Mouse (Mus musculus) CH12.LX (cell line): ENCODE measurements around the gene Eml6. TPM values are rescaled to one million over a fixed set of nuclear protein-coding genes. Genes with fewer than 3 reads are reported as not detected.

ENCODE experiments used
- DNase-seq: peaks from one replicate; pipeline ENCODE4 v3.0.0-alpha.2; 2013; ENCODE audit errors: extremely low read depth
- H3K27ac ChIP-seq: 2 replicates; pipeline ENCODE4 v1.5.1; 2012; ENCODE audit warnings: low read depth, mild to moderate bottlenecking, control low read depth, moderate library complexity; ENCODE audit not compliant: insufficient read depth
- H3K27me3 ChIP-seq: replicated peaks from 2 replicates; pipeline ENCODE3; 2012; ENCODE audit warnings: inconsistent platforms
- H3K36me3 ChIP-seq, 2 experiments: replicated peaks in 1 of 2; 2 replicates each; pipeline versions ENCODE3 to v1.6.1; 2012; ENCODE audit warnings: inconsistent platforms in 1 of 2, low read length in 1 of 2, mild to moderate bottlenecking in 1 of 2, mixed read lengths in 1 of 2, moderate library complexity in 1 of 2; ENCODE audit not compliant: control insufficient read depth in 1 of 2, insufficient read depth in 1 of 2
- H3K4me1 ChIP-seq, 2 experiments: 2 replicates each; pipeline ENCODE4 v1.6.1; 2012; ENCODE audit warnings: inconsistent platforms in 1 of 2, moderate library complexity in 1 of 2; ENCODE audit not compliant: insufficient read depth in 2 of 2, control insufficient read depth in 1 of 2
- H3K4me2 ChIP-seq: 2 replicates; pipeline ENCODE4 v1.6.1; 2012; ENCODE audit warnings: low read depth, mild to moderate bottlenecking, control low read depth; ENCODE audit not compliant: poor library complexity, insufficient read depth, severe bottlenecking
- H3K4me3 ChIP-seq, 3 experiments: fragments of 150-350 bp in 1 of 3; sonication (generic) in 1 of 3; replicated peaks in 1 of 3; 2 replicates each; pipeline versions ENCODE3 to v1.5.1; 2011 to 2012; ENCODE audit warnings: low read depth in 2 of 3, low read length in 2 of 3, mild to moderate bottlenecking in 2 of 3, moderate library complexity in 2 of 3, control low read depth in 1 of 3, improper control_type of control experiment in 1 of 3, inconsistent platforms in 1 of 3, mixed read lengths in 1 of 3; ENCODE audit not compliant: poor library complexity in 1 of 3
- H3K79me2 ChIP-seq: replicated peaks from 2 replicates; pipeline ENCODE4 v1.6.1; 2012; ENCODE audit warnings: mild to moderate bottlenecking, moderate library complexity; ENCODE audit not compliant: control insufficient read depth, poor library complexity, insufficient read depth, severe bottlenecking; ENCODE audit errors: extremely low read depth
- H3K9ac ChIP-seq: 2 replicates; pipeline ENCODE4 v1.6.1; 2012; ENCODE audit warnings: low read depth, mild to moderate bottlenecking, control low read depth, moderate library complexity; ENCODE audit not compliant: insufficient read depth
- H3K9me3 ChIP-seq: replicated peaks from 2 replicates; pipeline ENCODE3; 2012; ENCODE audit warnings: low read length, inconsistent platforms, mixed read lengths
- BHLHE40 ChIP-seq: IDR thresholded peaks from 2 replicates; pipeline ENCODE4 v1.6.1; 2011; ENCODE audit warnings: mild to moderate bottlenecking, low read depth, low read length, improper control_type of control experiment
- CHD1 ChIP-seq: IDR thresholded peaks from 2 replicates; pipeline ENCODE4 v1.6.1; 2012; ENCODE audit warnings: low read depth, low read length, improper control_type of control experiment, inconsistent platforms
- CHD2 ChIP-seq: IDR thresholded peaks from 2 replicates; pipeline ENCODE4 v1.6.1; 2011; ENCODE audit warnings: low read length, improper control_type of control experiment
- CTCF ChIP-seq, 2 experiments: IDR thresholded peaks in 1 of 2; conservative IDR thresholded peaks in 1 of 2; 2 replicates each; pipeline ENCODE4 v1.5.1; 2011 to 2012; ENCODE audit warnings: low read depth in 2 of 2, low read length in 2 of 2, improper control_type of control experiment in 1 of 2, inconsistent platforms in 1 of 2, mild to moderate bottlenecking in 1 of 2, moderate library complexity in 1 of 2
- E2F4 ChIP-seq: IDR thresholded peaks from 2 replicates; pipeline ENCODE4 v1.6.1; 2011; ENCODE audit warnings: low read depth, low read length, improper control_type of control experiment; ENCODE audit not compliant: insufficient replicate concordance
- ELF1 ChIP-seq: IDR thresholded peaks from 2 replicates; pipeline ENCODE4 v1.6.1; 2014; ENCODE audit warnings: low read depth, mild to moderate bottlenecking, inconsistent platforms, low read length, improper control_type of control experiment
- EP300 ChIP-seq: IDR thresholded peaks from 2 replicates; pipeline ENCODE4 v1.6.1; 2011; ENCODE audit warnings: low read length, improper control_type of control experiment
- ETS1 ChIP-seq: conservative IDR thresholded peaks from 2 replicates; pipeline ENCODE4 v1.6.1; 2012; ENCODE audit warnings: low read depth, mild to moderate bottlenecking, inconsistent platforms, low read length, improper control_type of control experiment, moderate library complexity
- GABPA ChIP-seq: IDR thresholded peaks from 2 replicates; pipeline ENCODE4 v1.6.1; 2012; ENCODE audit warnings: low read depth, low read length, improper control_type of control experiment, inconsistent platforms; ENCODE audit not compliant: insufficient replicate concordance
- HCFC1 ChIP-seq: IDR thresholded peaks from 2 replicates; pipeline ENCODE4 v1.6.1; 2012; ENCODE audit warnings: low read depth, mild to moderate bottlenecking, inconsistent platforms, low read length, improper control_type of control experiment
- IRF4 ChIP-seq: IDR thresholded peaks from 2 replicates; pipeline ENCODE4 v1.6.1; 2014; ENCODE audit warnings: low read depth, mild to moderate bottlenecking, inconsistent platforms, low read length, improper control_type of control experiment
- JUN ChIP-seq: IDR thresholded peaks from 2 replicates; pipeline ENCODE4 v1.6.1; 2011; ENCODE audit warnings: low read depth, mild to moderate bottlenecking, low read length, improper control_type of control experiment, moderate library complexity; ENCODE audit not compliant: insufficient read depth
- JUND ChIP-seq: conservative IDR thresholded peaks from 2 replicates; pipeline ENCODE4 v1.6.1; 2011; ENCODE audit warnings: low read depth, low read length, improper control_type of control experiment
- KAT2A ChIP-seq: IDR thresholded peaks from 2 replicates; pipeline ENCODE4 v1.6.1; 2012; ENCODE audit warnings: low read length, improper control_type of control experiment, inconsistent platforms; ENCODE audit not compliant: insufficient replicate concordance
- MAFK ChIP-seq: IDR thresholded peaks from 2 replicates; pipeline ENCODE4 v1.6.1; 2011; ENCODE audit warnings: low read length, improper control_type of control experiment; ENCODE audit not compliant: insufficient replicate concordance
- MAX ChIP-seq: IDR thresholded peaks from 2 replicates; pipeline ENCODE4 v1.6.1; 2011; ENCODE audit warnings: low read length, improper control_type of control experiment
- MAZ ChIP-seq: IDR thresholded peaks from 2 replicates; pipeline ENCODE4 v1.6.1; 2012; ENCODE audit warnings: low read depth, mild to moderate bottlenecking, inconsistent platforms, low read length, improper control_type of control experiment, moderate library complexity
- MEF2A ChIP-seq: IDR thresholded peaks from 2 replicates; pipeline ENCODE4 v1.6.1; 2014; ENCODE audit warnings: low read depth, mild to moderate bottlenecking, inconsistent platforms, low read length, improper control_type of control experiment, borderline replicate concordance
- MXI1 ChIP-seq: IDR thresholded peaks from 2 replicates; pipeline ENCODE4 v1.6.1; 2011; ENCODE audit warnings: mild to moderate bottlenecking, low read depth, low read length, improper control_type of control experiment
- MYC ChIP-seq: IDR thresholded peaks from 2 replicates; pipeline ENCODE4 v1.6.1; 2011; ENCODE audit warnings: low read depth, mild to moderate bottlenecking, improper control_type of control experiment, low read length
- NELFE ChIP-seq: IDR thresholded peaks from 2 replicates; pipeline ENCODE4 v1.6.1; 2011; ENCODE audit warnings: low read depth, low read length, improper control_type of control experiment
- NRF1 ChIP-seq: IDR thresholded peaks from 2 replicates; pipeline ENCODE4 v1.6.1; 2014; ENCODE audit warnings: low read depth, mild to moderate bottlenecking, inconsistent platforms, low read length, improper control_type of control experiment, moderate library complexity
- PAX5 ChIP-seq: IDR thresholded peaks from 2 replicates; pipeline ENCODE4 v1.6.1; 2012; ENCODE audit warnings: low read length, inconsistent platforms, mixed read lengths
- POLR2A ChIP-seq: IDR thresholded peaks from 2 replicates; pipeline ENCODE4 v1.6.1; 2011; ENCODE audit warnings: low read depth, mild to moderate bottlenecking, improper control_type of control experiment, low read length
- POLR2AphosphoS2 ChIP-seq: IDR thresholded peaks from 2 replicates; pipeline ENCODE4 v1.6.1; 2011; ENCODE audit warnings: low read depth, low read length, improper control_type of control experiment
- RAD21 ChIP-seq: IDR thresholded peaks from 2 replicates; pipeline ENCODE4 v1.6.1; 2011; ENCODE audit warnings: low read depth, mild to moderate bottlenecking, low read length, improper control_type of control experiment, moderate library complexity
- RCOR1 ChIP-seq: conservative IDR thresholded peaks from 2 replicates; pipeline ENCODE4 v1.6.1; 2012; ENCODE audit warnings: low read depth, mild to moderate bottlenecking, inconsistent platforms, low read length, improper control_type of control experiment
- SIN3A ChIP-seq: IDR thresholded peaks from 2 replicates; pipeline ENCODE4 v1.6.1; 2012; ENCODE audit warnings: low read length, improper control_type of control experiment, inconsistent platforms
- SMC3 ChIP-seq: IDR thresholded peaks from 2 replicates; pipeline ENCODE4 v1.6.1; 2011; ENCODE audit warnings: low read depth, low read length, improper control_type of control experiment
- TBP ChIP-seq: conservative IDR thresholded peaks from 2 replicates; pipeline ENCODE4 v1.6.1; 2011; ENCODE audit warnings: low read depth, low read length, improper control_type of control experiment
- TCF12 ChIP-seq: IDR thresholded peaks from 2 replicates; pipeline ENCODE4 v1.6.1; 2014; ENCODE audit warnings: low read depth, mild to moderate bottlenecking, inconsistent platforms, low read length, improper control_type of control experiment
- UBTF ChIP-seq: IDR thresholded peaks from 2 replicates; pipeline ENCODE4 v1.6.1; 2012; ENCODE audit warnings: low read depth, mild to moderate bottlenecking, inconsistent platforms, low read length, improper control_type of control experiment, moderate library complexity
- USF1 ChIP-seq: IDR thresholded peaks from 2 replicates; pipeline ENCODE4 v1.6.1; 2014; ENCODE audit warnings: low read depth, mild to moderate bottlenecking, inconsistent platforms, low read length, improper control_type of control experiment
- USF2 ChIP-seq: conservative IDR thresholded peaks from 2 replicates; pipeline ENCODE4 v1.6.1; 2011; ENCODE audit warnings: low read depth, low read length, improper control_type of control experiment
- ZC3H11A ChIP-seq: IDR thresholded peaks from 2 replicates; pipeline ENCODE4 v1.6.1; 2012; ENCODE audit warnings: low read depth, mild to moderate bottlenecking, inconsistent platforms, low read length, improper control_type of control experiment
- ZKSCAN1 ChIP-seq: IDR thresholded peaks from 2 replicates; pipeline ENCODE4 v1.6.1; 2012; ENCODE audit warnings: low read depth, inconsistent platforms, low read length, improper control_type of control experiment, borderline replicate concordance
- ZMIZ1 ChIP-seq: IDR thresholded peaks from 2 replicates; pipeline ENCODE4 v1.6.1; 2012; ENCODE audit warnings: low read depth, mild to moderate bottlenecking, inconsistent platforms, low read length, improper control_type of control experiment
- ZNF384 ChIP-seq: IDR thresholded peaks from 2 replicates; pipeline ENCODE4 v1.6.1; 2012; ENCODE audit warnings: low read depth, low read length, improper control_type of control experiment, inconsistent platforms
- dilution Hi-C: fragments of 300-500 bp; cut with MboI; formaldehyde crosslinking; loops from 2 replicates; pipeline ENCODE4 v1.14.3; 2020; ENCODE audit warnings: low sequenced_read_pairs; ENCODE audit not compliant: extremely low pct_unique_long_range_greater_than_20kb, extremely low pct_ligation_motif_present
- in situ Hi-C: fragments of 300-500 bp; cut with MboI; formaldehyde crosslinking; loops from 3 replicates; pipeline ENCODE4 v1.14.3; 2019; ENCODE audit warnings: low sequenced_read_pairs, low pct_ligation_motif_present, low pct_unique_long_range_greater_than_20kb, mixed read lengths
- polyA plus RNA-seq: library from polyadenylated mRNA; unstranded; fragments of >175 nt; gene quantifications from 2 replicates; pipeline ENCODE4 v1.2.1, GENCODE M21; 2012; ENCODE audit warnings: low read depth; ENCODE audit not compliant: insufficient read length
- total RNA-seq, 2 experiments: library from RNA; depleted of rRNA; stranded (reverse); fragments of 300-350 nt in 1 of 2; fragments of >200 nt in 1 of 2; gene quantifications; 2 replicates each; pipeline ENCODE4 v1.2.3; 2012 to 2014

The Eml6 gene
- total RNA-seq (2012; rRNA removed) (3.0 and 3.1 TPM in 2 replicates), total RNA-seq (2014; rRNA removed) (3.2 TPM in 2 replicates), polyA plus RNA-seq (3.7 and 3.8 TPM in 2 replicates)

- Histone ChIP-seq H3K36me3 (peaks cover 0 to 13% of the 10 kb centered on the region in 2 experiments), H3K9me3 (no peaks in the 10 kb centered on the region), H3K27ac (no peak within 1 kb of the TSS), H3K27me3 (no peaks in the 10 kb centered on the region), H3K9ac (peak within 1 kb of the TSS; percentile 57), H3K79me2 (no peaks in the 10 kb centered on the region), H3K4me1 (peaks cover 3 to 42% of the 10 kb centered on the region in 2 experiments; a peak in 1 of 4 replicates), H3K4me2 (peak within 1 kb of the TSS; percentile 8), H3K4me3 (peak within 1 kb of the TSS; percentile 78 to 85 (median 81))
- TF ChIP-seq GABPA = no peak; the same call in 1 of the 2 replicates
- TF ChIP-seq JUND = no peak
- TF ChIP-seq NRF1 = peak; percentile 75
- peak; percentile 10; the same call in 1 of the 2 replicates for TF ChIP-seq MEF2A
- TF ChIP-seq POLR2A = peak; percentile 71
- peak; percentile 51; the same call in 1 of the 2 replicates for TF ChIP-seq MYC
- peak; percentile 62 for TF ChIP-seq BHLHE40
- peak; percentile 96 for TF ChIP-seq HCFC1
- TF ChIP-seq SIN3A = peak; percentile 74; the same call in 1 of the 2 replicates
- no peak for TF ChIP-seq PAX5
- no peak for TF ChIP-seq RAD21
- no peak for TF ChIP-seq CHD1
- peak; percentile 21 for TF ChIP-seq ETS1
- TF ChIP-seq ZNF384 = peak; percentile 31; the same call in 1 of the 2 replicates
- no peak for TF ChIP-seq ZC3H11A
- TF ChIP-seq ELF1 = peak; percentile 81
- TF ChIP-seq MXI1 = peak; percentile 87
- TF ChIP-seq CHD2 = no peak; the same call in 1 of the 2 replicates
- peak; percentile 54; the same call in 1 of the 2 replicates for TF ChIP-seq MAFK
- peak; percentile 62 for TF ChIP-seq EP300
- no peak for TF ChIP-seq POLR2AphosphoS2
- TF ChIP-seq KAT2A = peak; percentile 83; the same call in 1 of the 2 replicates
- TF ChIP-seq NELFE = peak; percentile 59
- no peak for TF ChIP-seq MAZ
- TF ChIP-seq UBTF = no peak
- no peak for TF ChIP-seq JUN
- TF ChIP-seq TCF12 = peak; percentile 50; the same call in 1 of the 2 replicates
- TF ChIP-seq ZKSCAN1 = no peak
- no peak for TF ChIP-seq USF1
- peak; percentile 75 for TF ChIP-seq ZMIZ1
- TF ChIP-seq SMC3 = no peak
- TF ChIP-seq E2F4 = no peak
- no peak for TF ChIP-seq CTCF (conservative IDR thresholded peaks at IDR 0.05 in 1 of 2, IDR thresholded peaks at IDR 0.05 in 1 of 2; ENCODE audit: low read depth in 2 of 2, low read length in 2 of 2)
- TF ChIP-seq RCOR1 = 0 out of 2 replicates have a peak, but pooled peaks have one; percentile 36
- TF ChIP-seq MAX = peak; percentile 61
- peak; percentile 61; the same call in 1 of the 2 replicates for TF ChIP-seq TBP
- TF ChIP-seq IRF4 = peak; percentile 42
- TF ChIP-seq USF2 = no peak
- in situ Hi-C loops = no loop called here
- dilution Hi-C loops = no loop called here
- DNase-seq = peak; percentile 96
Measured at GRCm38 (mm10) chr11:30025835-30026472, at the start of gene Eml6. Eml6 (minus strand) TSS chr11:30026033.
